Mouse (Mus musculus) c-Kit-positive CD71-positive TER-119-negative erythroid progenitor cells, embryonic 14.5 days (primary cell): ENCODE measurements around the gene Cecr2.

Source experiments
- DNase-seq: peaks from one replicate; pipeline ENCODE4 v3.0.0-alpha.2; 2013; ENCODE audit warnings: low read depth

Gene Cecr2

DNA sequence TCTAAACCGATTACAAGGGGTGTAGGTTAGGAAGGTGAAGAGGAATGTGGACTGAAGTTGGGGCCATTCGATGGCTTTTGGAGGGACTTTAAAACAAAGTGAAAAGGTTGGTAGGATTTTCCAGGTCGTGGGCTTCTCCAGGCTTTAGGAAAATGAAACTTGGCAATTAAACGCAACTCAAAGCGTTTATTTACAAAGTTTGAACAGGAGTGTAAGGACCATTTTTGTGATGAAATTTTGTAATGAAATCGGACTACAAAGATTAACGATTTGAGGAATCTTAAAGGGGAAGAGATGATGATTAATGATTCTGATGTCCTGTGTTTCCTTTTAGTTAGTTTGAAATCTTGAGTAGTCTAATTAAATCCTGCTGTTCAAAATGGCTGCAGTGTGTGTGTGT, 1.7 kb downstream of the Cecr2 start:
- no peak for DNase-seq

DNA sequence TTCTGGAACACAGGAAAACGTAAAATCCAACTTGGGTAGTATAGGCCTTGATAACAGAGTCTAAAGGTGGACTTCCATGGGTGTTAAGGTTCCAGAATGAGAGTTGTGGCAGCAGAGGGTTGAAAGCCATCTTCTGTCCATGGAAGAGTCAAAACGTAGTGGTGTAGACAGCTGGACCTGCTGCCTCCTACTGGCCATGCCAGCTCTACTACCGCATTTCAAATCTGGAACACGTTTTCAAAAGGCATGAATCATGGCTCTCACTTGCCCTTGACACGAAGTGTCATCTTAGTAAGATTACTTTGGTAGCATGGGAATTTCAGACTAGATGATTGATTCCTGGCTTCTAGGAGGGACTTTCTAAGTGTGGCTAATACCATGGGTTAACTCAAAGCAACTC, 8.0 kb downstream of the Cecr2 start:
- DNase-seq: peak; percentile 15

DNA sequence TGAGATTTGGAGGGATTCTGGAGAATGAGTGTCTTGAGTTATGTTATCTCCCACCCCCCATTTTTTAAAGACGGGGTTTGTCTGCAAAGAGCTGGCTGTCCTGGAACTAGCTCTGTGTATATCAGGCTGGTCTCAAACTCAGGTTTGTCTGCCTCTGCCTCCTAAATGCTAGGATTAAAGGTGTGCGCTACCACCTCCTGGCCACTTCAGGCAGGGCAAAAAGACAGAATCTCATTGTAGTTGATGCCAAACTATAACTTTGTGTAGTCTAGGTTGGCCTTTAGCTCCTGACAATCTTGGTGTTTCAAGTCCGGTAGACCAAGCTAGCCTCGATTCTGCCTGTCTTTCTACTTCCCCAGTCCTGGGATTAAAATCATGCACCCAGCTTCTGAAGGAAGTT, 8.7 kb downstream of the Cecr2 start:
- peak; percentile 27 for DNase-seq

DNA sequence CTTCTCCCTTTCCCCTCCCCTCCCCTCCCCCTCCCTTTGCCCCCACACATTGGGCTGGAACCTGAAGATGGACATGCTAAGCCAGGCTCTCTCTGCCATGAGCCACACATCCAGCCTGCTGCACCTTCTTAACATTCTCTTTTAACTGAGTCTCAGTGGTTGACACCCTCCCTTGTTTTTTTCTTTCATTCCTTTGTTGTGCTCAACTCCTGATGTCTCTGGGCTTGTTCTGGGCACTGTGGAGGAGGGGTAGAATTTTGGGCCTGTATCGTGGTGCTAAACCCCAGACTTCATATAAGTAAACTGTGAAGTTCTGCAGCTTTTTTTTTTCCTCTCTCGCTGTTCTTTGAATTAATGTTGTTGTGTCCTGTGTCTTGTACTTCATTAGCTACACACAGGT, 9.8 kb downstream of the Cecr2 start:
- no peak for DNase-seq

DNA sequence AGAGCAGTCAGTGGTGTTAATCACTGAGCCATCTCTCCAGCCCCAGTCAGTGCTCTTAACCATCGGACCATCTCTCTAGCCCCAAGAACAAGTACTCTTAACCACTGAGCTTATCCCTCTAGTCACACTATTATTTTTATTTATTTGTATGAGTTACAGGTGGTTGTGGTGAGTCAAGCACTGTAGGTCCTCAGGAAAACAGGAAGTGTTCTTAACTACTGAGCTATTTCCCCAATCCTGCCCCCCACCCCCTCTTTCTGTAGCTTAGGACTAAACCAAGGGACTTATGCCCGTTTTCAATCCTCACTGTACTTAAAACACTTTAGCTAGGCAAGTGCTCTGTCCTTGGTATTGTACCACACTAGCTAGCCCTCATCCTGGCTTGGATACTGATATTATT, 17.2 kb downstream of the Cecr2 start:
- DNase-seq: no peak

DNA sequence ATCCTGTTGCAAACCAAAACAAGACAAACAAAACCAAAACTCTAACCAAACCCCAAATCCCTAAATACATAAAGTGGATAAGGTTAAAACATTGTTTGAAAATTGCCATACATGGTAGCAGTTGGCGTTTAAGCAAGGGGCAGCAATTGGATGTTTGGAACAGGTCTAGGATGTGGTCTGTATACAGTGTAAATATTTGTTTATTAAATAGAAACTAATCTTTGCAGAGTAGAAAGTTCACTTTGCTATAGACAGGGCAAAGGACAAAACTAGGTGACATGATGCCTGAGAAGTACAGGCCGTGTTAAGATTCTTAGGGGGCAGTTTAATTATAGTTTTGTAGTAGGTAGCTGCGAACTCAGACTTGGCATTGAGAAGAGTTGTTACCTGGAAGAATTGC, 18.6 kb downstream of the Cecr2 start:
- no peak for DNase-seq

DNA sequence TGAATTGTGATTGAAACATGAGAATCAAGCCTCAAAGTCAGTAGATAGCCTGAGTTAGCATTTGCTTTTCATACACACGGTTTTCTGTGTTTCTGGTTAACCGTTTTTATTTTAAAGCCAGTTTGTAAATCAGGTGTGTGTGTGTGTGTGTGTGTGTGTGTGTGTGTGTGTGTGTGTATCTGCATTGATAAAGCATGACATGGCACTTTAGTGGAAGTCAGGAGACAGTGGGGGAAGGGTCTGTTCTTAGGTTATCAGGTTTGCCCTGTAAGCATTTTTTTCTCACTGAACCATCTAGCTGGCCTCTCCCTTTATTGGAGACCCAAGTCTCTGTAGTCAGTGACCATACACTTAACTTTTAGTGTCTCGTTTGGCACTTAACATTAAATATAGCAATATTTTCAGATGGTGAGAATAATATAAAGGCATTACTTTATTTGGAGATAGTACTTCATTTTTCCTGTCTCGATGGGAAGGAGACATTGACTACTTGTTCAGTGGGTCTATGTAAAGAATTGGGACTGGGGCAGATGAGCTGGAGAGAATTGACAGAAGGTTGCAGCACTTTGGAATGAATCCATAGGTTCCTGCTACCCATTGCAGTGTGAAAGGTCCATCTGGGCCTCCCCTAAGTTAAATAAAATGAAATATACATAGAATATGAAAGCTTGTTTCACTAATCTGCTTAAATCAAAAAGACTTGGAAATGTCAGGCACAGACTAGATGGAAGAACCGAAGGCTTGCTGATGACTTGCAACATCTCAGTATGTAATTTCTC, 20.9 kb downstream of the Cecr2 start:
- DNase-seq: no peak

DNA sequence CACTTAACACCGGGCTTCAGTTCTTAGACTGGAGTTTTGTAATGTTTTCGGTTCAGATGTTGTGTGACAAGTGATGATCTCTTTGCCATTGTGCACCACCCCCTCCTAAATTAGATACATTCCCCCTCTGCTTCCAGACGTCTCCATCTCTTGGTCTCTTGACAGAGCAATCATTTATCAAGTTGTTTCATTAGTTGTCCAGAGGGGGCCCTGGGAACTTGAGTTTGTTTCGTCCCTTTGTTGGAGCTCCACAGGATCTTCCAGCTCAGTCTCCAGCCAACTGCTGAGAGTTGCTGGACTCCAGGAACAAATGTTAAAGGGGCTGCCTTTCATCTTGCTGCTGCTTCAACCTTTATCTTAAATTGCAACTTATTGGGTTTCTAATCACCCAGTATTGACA, 34.1 kb downstream of the Cecr2 start:
- DNase-seq: no peak

DNA sequence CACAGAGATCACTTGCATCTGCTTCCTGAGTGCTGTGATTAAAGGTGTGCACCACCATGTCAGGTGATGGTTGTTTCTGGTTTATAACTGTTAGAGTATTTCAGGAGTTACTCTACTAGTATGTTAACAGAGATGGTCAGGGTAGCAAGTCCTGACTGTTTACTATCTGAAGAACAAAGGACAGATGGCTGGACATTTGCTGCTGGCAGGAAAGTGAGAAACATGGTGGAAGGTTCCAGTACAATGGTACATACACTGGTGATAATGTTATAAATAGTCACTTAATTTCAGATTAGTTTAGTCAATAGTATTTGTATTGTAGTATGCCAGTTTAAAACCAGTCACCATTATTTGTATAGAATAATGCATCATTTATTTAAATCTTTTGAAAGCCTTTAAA, 38.2 kb downstream of the Cecr2 start:
- DNase-seq: no peak

DNA sequence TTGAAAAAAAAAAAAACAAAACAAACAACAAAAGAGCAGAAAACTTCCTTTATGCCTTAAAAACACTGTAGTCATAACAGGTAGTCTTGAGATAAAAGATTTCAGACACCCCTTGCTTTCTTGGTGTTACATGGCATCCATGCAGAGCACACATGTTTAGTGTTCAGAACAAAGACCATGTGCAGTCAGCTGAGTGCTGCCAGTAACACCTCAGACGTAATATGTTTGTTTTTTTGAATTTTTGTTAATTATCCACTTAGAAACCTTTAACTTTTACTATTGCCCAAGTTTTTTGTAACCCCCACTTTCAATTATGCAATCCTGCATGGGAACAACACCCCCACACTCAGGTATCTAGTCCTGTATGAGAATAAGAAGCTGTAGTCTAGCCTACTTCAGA, 42.6 kb downstream of the Cecr2 start:
- no peak for DNase-seq

DNA sequence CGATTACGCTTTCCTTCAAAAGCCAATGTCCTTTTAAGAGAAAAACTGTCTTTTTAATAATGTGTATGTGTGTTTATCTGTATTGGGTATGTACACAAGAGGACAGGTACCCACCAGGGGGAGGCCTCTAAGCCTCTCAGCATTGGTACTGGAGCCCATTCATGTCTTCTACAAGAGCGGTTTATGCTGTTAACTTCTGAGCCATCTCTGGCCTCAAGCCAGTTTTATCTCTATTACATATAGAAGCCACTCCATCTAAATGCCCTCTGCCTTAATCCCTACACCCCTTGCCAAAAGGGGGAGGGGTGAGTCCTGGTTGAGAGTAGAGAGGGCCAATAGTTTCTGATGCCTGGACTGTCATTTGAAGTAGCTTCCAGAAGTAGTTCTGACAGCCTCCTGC, 48.6 kb downstream of the Cecr2 start:
- DNase-seq: no peak

DNA sequence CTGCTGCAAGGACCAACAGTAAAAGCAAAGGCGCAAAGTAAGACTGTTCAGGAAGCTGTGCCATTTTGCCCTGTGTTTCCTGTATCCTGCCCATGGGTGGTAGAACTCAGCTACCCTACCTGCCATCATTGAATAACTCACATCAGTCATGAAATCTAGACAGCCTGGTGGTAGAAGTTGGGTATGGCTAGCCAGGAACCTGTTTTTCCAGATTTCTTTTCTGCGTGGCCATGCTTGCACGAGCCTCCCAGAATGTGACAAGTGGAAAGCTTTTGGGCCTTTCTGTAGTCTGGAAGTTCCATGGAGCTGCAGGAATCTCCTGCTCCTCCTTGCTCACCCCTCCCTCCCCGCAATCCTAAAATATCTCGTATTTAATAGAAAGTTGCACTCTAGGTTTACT, 49.1 kb downstream of the Cecr2 start:
- DNase-seq: no peak

DNA sequence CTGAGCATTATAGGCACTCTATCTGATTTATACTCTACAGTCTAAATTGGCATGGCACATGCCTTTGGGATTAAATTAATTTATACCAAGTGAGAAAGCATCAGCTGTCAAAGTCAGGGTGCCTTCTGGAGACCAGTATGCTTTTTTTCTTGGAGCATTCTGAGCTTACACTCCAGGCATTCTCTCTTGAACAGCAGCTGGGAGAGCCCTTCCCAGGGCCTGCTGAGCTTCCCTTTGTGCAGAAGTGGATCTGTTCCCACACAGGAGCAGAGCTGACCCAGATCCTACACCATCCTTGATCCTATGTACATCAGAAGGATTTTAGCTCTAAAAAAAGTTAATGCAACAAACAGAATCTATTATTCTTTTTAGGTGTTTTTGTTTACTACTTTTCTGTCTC, 49.7 kb downstream of the Cecr2 start:
- no peak for DNase-seq

DNA sequence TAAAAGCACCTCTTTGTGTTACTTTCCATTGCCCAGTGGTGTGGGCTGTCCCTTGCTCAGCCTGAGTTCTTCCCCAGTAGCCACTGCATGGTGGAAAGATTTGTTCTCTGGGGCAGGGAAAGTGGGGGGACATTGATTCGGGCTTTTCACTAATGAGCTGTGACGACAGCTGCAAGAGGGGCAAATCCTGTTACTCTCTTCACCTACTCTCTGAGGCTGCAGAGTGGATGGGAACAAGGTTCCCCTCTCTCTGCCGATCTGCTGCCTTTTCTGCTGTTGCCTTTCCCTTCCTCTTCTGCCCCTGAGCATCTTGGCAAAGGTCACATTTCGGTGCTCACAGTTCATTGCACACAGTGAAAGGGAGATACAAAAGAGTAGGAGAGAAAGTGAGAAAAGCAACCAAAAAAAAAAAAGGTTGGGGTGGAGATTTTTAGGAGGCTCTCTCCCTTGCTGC, 50.4 kb downstream of the Cecr2 start:
- DNase-seq: no peak

DNA sequence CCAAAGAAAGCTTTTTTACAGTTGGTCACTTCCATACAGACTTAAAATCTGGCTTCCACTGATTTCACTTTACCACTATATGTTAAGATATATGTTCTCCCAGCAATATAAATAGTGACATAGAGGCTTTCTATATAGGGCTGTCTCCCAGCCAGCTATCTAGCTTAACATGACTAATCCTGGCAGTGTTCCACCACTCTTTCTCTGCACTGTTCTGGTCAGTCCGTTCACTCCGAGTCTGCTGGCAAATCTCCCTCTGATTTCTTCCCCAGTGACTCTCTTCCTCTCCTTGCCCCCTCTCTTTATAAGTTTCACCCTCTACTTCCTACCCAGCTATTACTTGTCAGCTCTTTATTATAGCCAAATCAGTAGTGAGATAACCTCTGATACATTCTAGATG, 59.8 kb downstream of the Cecr2 start:
- DNase-seq: no peak

DNA sequence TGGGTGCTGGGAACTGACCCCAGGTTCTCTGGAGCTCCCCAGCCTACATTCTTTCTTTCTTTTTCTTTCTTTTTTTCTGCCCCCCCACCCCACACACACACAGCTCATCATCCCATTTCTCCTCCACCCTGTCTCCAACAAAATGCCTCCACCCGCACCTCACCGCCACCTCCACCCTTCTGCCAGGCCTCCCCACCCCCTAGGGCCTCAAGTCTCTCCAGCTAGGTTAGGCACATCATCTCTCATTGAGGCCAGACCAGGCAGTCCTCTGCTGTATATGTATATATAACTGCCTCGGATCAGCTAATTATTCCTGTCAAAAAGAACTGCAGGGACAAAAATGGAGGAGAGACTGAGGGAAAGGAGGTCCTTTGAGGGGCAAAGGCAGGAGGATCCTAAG, 69.8 kb downstream of the Cecr2 start:
- DNase-seq: no peak

DNA sequence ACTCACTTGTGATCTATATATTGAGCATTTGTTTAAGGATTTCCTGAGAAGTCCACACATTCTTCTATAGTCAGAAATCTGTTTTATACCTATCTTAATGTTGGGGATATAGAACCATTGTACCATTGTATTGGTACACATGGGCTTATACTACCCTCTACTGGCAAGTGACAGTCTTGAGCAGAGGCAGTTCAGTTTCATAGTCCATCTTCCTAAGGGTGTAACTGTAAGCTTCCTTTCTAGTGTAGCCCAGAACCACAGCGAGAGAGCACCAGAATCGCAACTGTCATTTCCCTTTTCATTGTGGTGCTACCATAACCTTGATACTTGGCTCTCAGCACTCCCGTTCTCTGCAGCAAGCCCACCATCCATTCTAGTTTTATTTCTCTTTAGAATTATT, 70.4 kb downstream of the Cecr2 start:
- peak; percentile 42 for DNase-seq

DNA sequence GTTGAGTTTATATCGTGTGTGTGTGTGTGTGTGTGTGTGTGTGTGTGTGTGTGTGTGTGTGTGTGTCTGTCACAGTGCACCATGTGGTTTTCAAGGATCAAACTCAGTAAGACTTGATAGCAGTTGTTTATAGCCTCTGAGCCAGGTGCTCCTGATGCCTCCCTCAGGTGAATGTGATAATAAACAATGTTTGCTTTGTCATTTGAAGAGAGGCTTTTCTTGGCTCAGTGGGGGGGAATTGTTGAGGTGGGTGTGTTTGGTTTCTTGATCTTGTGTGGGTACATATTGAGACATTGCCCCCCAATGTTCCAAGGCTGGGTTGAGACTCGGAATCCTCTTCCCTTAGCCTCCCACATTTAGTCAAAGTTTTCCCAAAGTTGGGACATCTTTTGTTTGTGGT, 77.0 kb downstream of the Cecr2 start:
- no peak for DNase-seq

DNA sequence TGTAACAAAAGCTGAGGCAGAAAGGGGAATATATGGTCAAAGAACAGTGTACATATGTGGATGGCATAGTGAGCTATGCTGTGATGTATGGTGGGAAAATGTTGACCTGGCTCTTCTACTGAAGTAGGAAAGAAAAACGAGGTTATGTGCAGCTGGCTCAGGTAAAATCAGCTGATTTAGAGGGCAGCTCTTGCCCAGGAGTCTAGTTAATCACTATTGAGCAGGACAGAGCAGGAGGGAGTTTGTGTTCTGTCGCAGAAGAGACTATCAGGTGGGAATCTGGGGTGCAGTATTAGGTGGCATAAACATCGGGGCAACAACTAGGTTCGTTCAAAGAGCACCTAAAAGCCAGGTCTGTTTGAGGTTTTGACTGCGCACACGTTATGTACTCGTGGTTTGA, 78.1 kb downstream of the Cecr2 start:
- no peak for DNase-seq

DNA sequence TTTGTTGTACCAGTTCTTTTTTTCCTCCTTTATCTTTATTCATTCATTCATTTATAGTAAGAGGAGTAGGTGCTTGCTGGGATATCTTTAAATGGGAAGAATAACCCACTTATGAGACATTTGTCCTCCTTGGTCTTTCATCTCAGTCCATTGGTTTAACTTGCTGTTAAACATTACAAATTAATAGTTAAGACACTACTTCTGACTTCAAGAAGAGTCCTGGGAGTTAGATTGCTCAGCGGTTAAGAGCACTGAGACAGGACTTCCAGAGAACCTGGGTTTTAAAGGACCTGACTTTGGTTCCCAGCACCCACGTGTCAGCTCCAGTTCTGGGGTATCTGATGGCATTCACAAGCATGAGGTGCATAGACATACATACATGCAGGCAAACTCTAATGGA, 80.2 kb downstream of the Cecr2 start:
- no peak for DNase-seq

DNA sequence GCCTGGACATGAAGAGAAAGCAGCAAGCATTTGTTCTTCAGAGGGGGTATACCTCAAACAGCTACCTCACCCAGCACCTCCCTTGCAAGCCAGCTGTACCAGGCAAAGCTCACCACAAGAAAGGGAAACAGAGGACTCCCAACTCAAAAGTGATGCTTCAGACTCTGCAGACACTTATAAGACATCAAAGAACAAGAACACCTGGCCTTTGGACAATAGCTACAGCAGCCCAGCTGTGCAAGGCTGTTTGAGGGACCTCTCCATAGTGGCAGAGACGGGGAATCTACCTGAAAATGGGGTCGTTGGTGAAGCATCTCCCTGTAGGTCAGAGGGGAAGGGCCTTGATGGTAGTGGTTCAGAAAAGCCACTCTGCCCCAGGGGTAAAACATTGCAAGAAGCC, 95.0 kb downstream of the Cecr2 start:
- DNase-seq: no peak

DNA sequence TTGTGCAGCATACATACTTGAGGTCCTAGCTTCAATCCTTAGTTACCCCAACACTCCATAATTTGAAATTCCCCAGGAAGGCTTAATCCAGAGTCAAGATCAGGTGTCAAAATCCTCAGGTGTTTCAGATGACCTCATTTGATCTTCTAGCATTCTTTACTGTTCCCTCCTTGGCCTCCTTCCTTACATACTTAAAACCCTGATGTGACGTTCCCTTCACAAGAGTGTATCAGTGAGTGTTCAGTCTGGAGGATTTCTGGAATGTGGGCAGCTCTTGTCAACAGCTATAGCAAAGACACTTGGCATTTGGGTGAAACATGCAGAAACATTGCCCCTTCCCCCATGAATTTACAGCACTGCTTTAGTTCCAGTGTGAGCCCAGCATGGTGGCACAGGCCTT, 103.8 kb downstream of the Cecr2 start:
- DNase-seq: no peak

DNA sequence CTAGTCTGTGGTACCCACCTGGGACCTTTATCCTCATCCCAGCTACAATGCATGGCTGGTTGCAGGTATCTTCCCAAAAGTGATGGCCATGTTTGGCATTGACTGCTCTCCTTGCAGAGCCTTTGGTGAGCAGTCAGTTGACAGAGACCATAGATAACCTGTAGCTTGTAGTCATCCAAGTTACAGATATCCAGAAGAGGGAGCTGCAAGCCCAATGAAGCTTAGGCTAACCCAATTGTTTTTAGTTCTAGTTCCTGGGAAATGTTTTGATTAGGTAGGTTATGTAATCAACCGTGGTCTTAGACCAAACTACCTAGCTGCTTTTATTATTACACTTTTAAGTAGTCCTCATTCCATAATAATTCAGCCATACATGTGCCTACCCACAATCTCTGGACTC, 105.2 kb downstream of the Cecr2 start:
- no peak for DNase-seq

DNA sequence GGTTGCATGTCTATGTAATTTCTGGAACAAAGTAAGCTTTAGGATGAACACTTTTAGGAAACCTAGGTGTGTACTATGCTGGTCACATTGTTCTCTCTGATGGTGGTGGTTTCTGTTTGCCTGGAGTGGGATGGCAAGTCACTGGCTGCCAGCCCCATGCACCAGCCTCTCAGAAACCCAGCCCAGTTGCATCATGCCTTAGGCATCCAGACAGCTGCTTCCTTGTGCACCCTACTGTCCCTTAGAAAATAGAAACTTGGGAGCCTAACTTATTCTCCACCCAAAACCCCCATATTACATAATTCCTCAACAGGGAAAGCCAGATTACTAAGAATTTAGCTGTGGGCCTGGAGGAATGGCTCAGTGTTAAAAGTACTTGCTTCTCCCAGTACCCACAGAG, 105.9 kb downstream of the Cecr2 start:
- DNase-seq: no peak
